Mouse (Mus musculus) layer of hippocampus, adult 2 months (tissue): ENCODE measurements at regions not wholly inside any gene's neighbourhood (a gene's known extent, or its start where the extent isn't known, plus 50 kb on each side); places are given as distances from the start of the nearest gene placed in this dataset.
A peak's percentile ranks its signal among the peaks of the same experiment; 100 is the strongest.

Experiments used
- DNase-seq, 2 experiments: peaks; one replicate each; pipeline ENCODE4 v3.0.0; 2022; ENCODE audit warnings: low spot score in 2 of 2
- H3K27ac ChIP-seq: fragments of 200-600 bp; 2 replicates; pipeline ENCODE4 v1.8.1; 2022
- H3K4me3 ChIP-seq: fragments of 200-600 bp; 2 replicates; pipeline ENCODE4 v1.8.1; 2022; ENCODE audit warnings: mild to moderate bottlenecking
- CTCF ChIP-seq: fragments of 200-600 bp; conservative IDR thresholded peaks from 2 replicates; pipeline ENCODE4 v1.8.1; 2022; ENCODE audit warnings: antibody characterized with exemption, mild to moderate bottlenecking, moderate library complexity

- no peak for DNase-seq
- Histone ChIP-seq H3K27ac (no peak overlapping the region), H3K4me3 (no peak overlapping the region)
- no peak for TF ChIP-seq CTCF
Observed at GRCm38 (mm10) chr13:34441347-34441746, 96.4 kb upstream of the Slc22a23 start.

GRCm38 (mm10) chr13:34427527-34427926, 82.5 kb upstream of the Slc22a23 start:
- no peak overlapping the region for H3K27ac ChIP-seq
- TF ChIP-seq CTCF, result no peak
- H3K4me3 ChIP-seq, result no peak overlapping the region
- no peak for DNase-seq

GRCm38 (mm10) chr13:34424921-34425320, 79.9 kb upstream of the Slc22a23 start:
- DNase-seq, result no peak
- Histone ChIP-seq H3K4me3 (no peak overlapping the region), H3K27ac (no peak overlapping the region)
- no peak for TF ChIP-seq CTCF

GRCm38 (mm10) chr13:34421644-34422043, 76.7 kb upstream of the Slc22a23 start:
- Histone ChIP-seq H3K4me3 (no peak overlapping the region), H3K27ac (no peak overlapping the region)
- TF ChIP-seq CTCF, result no peak
- DNase-seq, result no peak

GRCm38 (mm10) chr13:34420341-34421156, 75.6 kb upstream of the Slc22a23 start:
- no peak for TF ChIP-seq CTCF
- DNase-seq, result no peak
- H3K4me3 ChIP-seq, result no peak overlapping the region
- no peak overlapping the region for H3K27ac ChIP-seq

- H3K4me3 ChIP-seq, result no peak overlapping the region
- DNase-seq, result no peak
- no peak overlapping the region for H3K27ac ChIP-seq
- TF ChIP-seq CTCF, result no peak
Observed at GRCm38 (mm10) chr13:34419061-34419460, 74.1 kb upstream of the Slc22a23 start.

- DNase-seq, result no peak
- Histone ChIP-seq H3K4me3 (no peak overlapping the region), H3K27ac (no peak overlapping the region)
- no peak for TF ChIP-seq CTCF
Observed at GRCm38 (mm10) chr13:34416603-34417002, 71.6 kb upstream of the Slc22a23 start.

GRCm38 (mm10) chr13:34414533-34414932, 69.6 kb upstream of the Slc22a23 start:
- no peak for TF ChIP-seq CTCF
- H3K4me3 ChIP-seq, result no peak overlapping the region
- DNase-seq, result no peak
- no peak overlapping the region for H3K27ac ChIP-seq

- no peak for DNase-seq
- TF ChIP-seq CTCF, result no peak
Observed at GRCm38 (mm10) chr13:34408669-34409055, 63.7 kb upstream of the Slc22a23 start.

GRCm38 (mm10) chr13:34408007-34408668, 63.2 kb upstream of the Slc22a23 start:
- DNase-seq, result peak in 1 of 2 experiments; percentile 11
- no peak for TF ChIP-seq CTCF
- Histone ChIP-seq H3K27ac (no peak overlapping the region), H3K4me3 (no peak overlapping the region)

More at GRCm38 (mm10) chr13:34408669-34409055, 63.7 kb upstream of the Slc22a23 start:
- Histone ChIP-seq H3K4me3 (no peak overlapping the region), H3K27ac (no peak overlapping the region)

- DNase-seq, result no peak
- H3K4me3 ChIP-seq, result no peak overlapping the region
- TF ChIP-seq CTCF, result no peak
- H3K27ac ChIP-seq, result no peak overlapping the region
Observed at GRCm38 (mm10) chr13:34406291-34406690, 61.3 kb upstream of the Slc22a23 start.

GRCm38 (mm10) chr13:34402631-34403030, 57.6 kb upstream of the Slc22a23 start:
- no peak for TF ChIP-seq CTCF

GRCm38 (mm10) chr13:34401031-34401430, 56.0 kb upstream of the Slc22a23 start:
- no peak for DNase-seq
- no peak overlapping the region for H3K27ac ChIP-seq
- no peak for TF ChIP-seq CTCF
- no peak overlapping the region for H3K4me3 ChIP-seq

More at GRCm38 (mm10) chr13:34402631-34403030, 57.6 kb upstream of the Slc22a23 start:
- Histone ChIP-seq H3K27ac (no peak overlapping the region), H3K4me3 (no peak overlapping the region)
- no peak for DNase-seq

GRCm38 (mm10) chr13:34398847-34399246, 53.9 kb upstream of the Slc22a23 start:
- no peak for TF ChIP-seq CTCF
- H3K4me3 ChIP-seq, result no peak overlapping the region
- DNase-seq, result no peak
- no peak overlapping the region for H3K27ac ChIP-seq
